Mouse (Mus musculus) Muller cell, postnatal 12 days (primary cell): ENCODE measurements around the gene Olfr739.

Experiments used
- DNase-seq: peaks from one replicate; pipeline ENCODE4 v3.0.0-alpha.2; 2015; ENCODE audit errors: inconsistent ontology term

Gene Olfr739

DNA sequence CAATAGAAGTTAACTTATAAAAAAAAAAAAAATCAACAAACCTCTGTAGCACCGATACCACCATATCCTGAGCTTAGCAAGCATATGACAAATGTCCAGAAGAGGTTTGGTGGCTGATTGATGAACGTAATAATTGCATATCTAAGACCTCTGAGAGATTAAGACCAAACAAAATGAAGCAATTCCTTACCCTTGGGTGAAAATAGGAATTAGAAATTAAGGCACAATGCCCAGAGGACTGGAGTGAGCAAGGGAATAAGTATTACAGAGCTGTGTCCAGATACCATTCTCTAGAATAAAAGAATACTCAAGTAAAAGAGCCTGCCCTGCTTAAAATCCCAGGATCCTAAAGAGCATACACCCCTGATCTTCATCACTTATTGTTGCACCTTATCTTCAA is at the start of gene Olfr739:
Gene Olfr739, plus strand, starts transcription at position 301 of the 400 bp plus-strand sequence.
- no peak for DNase-seq

DNA sequence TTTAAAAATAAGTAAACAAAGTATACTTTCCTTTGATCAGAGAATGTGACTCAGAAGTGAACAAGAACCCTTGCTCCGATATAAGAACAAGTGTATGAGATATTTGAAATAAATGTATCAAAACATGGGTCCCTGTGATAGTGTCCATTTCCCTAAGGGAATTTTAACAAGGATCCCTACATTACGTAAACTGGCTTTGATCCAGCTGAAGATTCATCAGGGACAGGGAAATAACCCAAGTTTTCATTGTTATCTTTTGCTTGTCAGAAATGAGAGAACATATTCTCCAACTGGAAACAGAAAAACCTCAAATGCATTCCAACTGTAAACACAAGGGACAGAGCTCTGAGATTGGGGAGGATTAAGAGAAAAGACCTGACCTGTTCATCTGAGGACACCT is 37.6 kb upstream of the Olfr739 start, which contains the start of gene Olfr736:
Gene Olfr736, plus strand, starts transcription at position 301 of the 400 bp plus-strand sequence.
- no peak for DNase-seq

DNA sequence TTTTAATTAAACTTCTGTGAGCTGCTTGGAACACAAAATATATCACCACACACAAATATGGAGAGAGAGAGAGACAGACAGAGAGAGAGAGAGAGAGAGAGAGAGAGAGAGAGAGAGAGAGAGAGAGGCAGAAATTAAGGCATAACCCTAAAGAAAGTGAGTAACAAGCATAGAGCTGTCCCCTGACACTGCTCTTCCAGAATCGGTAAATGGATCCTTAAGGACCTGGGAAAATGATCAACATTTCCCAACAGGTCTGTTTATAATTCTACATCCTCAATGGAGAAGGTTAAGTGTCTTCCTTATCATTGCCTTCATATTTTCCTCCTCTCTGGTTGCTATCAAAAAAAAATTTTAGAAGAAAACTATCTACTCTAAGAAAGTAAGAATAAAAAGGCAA is 11.2 kb upstream of the Olfr739 start, which contains the start of gene Olfr738:
Gene Olfr738, plus strand, starts transcription at position 301 of the 400 bp plus-strand sequence.
- no peak for DNase-seq

DNA sequence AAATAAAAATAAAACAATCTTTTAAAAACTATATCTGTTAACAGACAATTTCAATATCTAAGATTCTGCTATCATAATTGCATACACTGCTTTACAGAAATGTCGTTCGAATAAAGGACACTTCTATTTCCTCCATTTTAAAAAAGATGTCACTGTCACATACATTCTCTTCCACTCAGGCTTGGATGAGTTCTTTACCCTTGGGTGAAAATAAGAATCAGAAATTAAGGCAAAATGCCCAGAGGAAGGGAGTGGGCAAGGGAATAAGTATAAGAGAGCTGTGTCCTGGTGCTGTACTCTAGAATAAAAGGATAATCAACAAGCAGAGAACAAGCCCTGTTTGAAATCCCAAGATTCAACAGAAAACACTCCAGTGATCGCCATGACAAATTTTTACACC is 26.8 kb downstream of the Olfr739 start, which contains the start of gene Olfr740:
Gene Olfr740, plus strand, starts transcription at position 301 of the 400 bp plus-strand sequence.
- no peak for DNase-seq

DNA sequence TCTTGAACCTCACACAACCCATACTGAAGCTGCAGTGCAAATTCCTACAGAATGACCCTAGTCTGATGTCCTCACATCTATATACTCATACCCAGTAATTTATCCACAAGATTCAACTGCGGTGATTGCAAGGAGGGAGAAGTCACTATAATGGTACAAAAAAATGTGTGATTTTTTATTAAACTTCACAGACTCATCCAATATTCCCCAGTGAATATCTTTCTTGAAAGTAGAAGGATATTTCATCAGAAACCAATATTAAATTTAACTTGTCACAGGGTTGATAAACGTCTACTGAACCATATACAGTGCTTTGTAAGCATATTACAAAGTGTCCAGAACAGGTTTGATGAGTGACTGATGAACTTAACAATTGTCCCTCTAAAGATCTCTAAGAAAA is 54.0 kb downstream of the Olfr739 start, which contains the start of gene Olfr741:
Gene Olfr741, plus strand, starts transcription at position 301 of the 400 bp plus-strand sequence.
- no peak for DNase-seq
